Mouse (Mus musculus) induced T-regulatory cell, adult 2 months (primary cell): Measurements from ENCODE around the gene Ppp1r35.

Experiments used
- DNase-seq: peaks from one replicate; pipeline ENCODE4 v3.0.0-alpha.2; 2012; ENCODE audit warnings: low read depth

The Ppp1r35 gene

DNA sequence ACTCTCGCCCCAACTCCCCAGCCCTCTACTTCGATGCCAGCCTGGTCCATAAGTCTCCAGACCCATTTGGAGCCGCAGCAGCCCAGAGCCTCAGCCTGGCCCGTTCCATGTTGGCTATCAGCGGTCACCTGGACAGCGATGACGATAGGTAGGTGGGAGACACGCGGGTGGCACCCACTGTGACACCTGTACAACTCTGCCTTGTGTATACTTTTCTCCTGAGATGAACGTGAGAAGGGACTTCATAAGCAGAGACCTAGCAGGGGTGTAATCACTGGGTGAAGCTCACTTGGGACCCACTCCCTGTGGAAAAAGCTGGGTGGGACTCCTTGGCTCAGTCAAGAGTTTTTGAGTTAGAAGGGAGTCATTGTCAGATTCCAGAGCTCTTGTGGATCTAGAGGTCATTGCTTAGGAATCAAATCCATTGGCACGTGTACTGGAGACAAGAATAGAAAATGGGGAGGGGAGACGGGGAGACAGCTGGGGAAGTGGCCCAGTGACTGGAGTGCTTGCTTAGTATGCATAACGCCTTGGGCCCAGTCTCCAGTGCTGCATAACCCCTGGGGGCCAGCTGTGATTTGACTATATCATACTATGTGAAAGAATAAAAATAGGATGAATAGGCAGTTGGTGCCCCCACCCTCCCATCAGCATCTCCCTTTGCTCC lies 27.3 kb upstream of the Ppp1r35 start:
- DNase-seq, result no peak

DNA sequence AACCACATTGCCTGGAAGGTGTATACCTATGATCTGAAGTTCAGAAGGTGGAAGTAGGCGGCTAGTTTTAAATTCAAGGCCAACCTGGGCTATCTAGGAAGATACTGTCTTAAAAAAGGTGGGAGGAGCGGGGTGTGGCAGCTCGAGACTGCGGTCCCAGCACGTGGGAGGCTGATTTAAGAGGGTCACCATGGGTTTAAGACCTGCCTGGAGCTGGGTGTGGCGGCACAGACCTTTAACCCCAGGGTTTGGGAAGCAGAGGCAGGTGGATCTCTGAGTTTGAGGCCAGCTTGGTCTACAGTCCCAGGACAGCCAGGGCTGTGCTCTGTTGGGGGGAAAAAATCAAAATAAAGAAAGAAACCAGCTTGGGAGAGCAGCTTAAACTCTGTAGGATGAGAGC lies 26.7 kb upstream of the Ppp1r35 start:
- DNase-seq, result no peak

DNA sequence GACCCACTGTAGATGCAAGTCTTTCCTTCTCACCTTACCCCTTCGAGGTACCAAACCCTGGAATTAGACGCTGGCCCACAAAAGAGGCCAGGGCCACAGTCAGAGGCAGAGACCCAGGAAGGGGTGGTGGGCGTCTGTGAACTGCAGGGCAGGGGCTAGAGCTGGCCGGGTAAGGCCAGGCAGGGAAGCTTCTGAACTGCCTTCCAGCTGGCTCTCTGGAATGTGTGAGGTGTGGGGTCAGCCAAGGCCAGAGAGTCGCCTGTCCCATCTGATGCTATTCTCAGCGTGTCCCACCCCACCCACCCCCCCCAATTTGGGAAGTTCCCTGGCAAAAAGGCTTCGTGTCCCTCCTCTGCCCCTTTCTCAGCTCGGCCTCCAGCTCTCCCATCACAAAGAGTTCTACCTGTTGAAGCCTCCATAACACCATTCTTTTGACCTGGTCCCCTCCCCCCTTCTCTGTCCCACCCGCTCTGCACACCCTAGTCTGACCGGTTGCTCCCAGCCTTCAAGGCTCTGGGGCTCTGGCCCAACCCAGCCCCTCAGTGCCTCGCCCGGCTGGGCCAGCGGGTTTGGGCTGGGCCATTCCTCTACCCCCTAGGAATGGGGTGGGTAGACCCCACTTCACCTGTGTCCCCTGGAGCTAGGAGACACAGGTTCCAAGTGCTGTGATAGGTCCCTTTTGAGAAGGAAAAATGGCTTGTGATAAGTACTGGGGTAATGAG lies 25.4 kb upstream of the Ppp1r35 start:
- DNase-seq, result no peak

DNA sequence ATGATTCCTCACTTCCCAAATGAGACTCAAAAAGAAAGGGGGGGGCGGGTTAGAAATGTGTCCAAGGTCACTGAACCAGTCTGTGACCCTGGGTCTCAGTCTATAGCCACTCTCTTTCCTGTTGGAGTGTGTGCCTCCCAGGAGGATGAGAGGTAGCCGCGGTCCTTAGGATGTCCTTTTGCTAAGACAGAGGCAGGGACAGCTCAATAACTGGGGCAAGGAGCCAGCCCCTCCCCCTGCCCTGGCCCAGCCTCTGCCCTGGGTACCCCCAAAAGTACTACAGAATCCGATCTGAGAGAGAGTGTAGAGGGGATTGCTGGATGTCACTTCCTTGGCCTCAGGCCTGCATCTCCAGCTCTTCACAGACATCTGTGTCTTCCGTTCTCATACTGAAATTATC lies 23.2 kb upstream of the Ppp1r35 start:
- no peak for DNase-seq

DNA sequence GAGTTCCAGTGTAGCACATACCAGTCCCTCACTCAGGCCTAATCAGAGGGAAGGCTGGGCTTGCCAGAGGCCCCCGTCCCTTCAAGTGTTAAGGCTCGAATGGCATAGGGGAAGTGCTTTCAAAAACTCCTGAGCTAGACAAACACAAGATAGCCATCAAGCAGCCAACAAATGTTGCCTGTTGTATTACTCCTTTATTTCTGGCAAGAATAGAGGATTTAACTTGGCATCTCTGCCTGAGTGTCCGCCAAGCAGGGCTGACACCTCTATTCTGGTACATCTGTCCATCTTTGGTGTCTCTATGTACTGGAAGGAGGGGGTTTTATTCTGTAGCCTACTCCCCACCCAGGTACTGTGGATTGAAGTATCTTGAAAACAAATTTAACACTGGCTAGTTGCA lies 22.5 kb upstream of the Ppp1r35 start:
- no peak for DNase-seq

DNA sequence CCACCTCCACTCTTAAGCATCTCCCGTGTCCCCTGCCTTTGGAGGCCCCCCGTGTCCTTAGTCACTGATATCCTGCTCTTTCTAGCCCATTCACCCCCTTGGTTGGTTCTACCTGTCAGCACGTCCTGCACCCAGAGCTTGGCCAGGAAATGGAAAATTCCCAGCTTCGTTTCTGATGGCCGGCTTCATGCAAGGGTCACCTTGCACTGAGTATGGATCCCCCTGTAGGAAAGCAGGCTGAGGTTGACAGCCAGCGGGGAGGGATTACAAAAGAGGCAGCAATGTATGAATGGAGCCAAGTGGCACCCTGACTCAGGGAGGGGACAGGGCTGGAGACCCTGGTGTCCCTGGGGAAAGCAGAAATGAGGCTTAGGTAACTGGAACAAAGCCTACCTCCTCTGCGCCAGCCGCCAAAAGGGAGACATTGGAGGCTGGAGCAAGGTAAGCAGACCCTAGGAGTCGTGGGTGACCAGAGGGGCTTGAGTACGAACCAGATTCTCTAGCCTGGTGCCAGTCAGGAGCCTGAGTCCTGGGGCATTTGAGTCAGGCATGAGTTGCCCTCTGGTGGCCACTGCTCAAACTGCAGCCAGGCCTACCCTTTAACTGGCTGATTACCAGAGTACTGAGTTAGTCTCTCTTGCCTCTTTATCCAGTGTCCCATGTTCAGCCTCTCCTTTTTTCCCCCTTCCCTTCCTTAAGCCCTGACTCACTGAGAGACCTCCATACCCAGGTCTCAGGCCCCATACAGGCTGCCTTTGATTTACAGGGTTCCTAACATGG lies 21.6 kb upstream of the Ppp1r35 start:
- DNase-seq, result peak; percentile 92

DNA sequence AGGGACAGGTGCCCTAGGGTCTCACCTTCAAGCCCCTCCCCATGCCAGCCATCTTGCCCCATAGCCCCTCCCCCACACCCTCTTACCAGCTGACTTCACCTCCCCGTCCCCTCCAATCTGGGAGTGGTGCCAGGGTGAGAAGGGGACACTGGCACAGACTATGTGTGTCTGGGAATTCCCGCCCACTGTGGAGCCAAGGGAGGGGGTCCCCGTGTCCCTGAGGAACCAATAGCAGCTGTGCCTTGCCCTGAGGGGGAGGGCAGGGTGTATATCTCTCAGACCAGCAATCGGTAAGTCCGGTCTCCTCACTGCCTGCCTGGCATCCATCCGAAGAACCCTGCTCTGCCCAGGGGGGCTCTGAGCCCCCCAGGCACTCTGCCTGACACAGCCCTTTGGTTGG lies 20.8 kb upstream of the Ppp1r35 start:
- DNase-seq, result no peak

DNA sequence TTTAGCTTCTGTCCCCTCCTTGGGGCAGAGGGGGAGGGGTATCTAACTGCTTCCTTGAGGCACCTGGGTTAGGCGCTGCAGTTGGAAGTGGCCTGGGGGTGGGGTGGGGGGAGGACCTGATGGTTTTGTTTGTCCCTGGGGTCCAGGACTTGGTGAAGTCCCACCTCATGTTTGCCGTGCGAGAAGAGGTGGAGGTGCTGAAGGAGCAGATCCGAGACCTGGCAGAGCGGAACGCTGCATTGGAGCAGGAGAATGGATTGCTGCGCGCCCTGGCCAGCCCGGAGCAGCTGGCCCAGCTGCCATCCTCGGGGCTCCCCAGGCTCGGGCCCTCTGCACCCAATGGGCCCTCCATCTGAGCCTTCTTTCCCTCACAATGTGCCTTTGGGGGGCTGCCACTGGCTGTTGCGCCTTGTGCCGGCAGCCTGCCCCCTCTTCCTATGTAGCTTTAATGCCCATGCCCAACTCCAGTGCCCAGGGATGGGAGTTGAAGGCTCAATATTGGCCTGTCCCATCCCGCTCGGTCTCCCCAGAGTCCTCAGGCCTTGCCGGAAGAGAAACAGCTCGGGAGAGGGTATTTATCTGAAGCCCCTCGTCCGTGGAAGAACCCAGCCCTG lies 19.6 kb upstream of the Ppp1r35 start:
- no peak for DNase-seq

DNA sequence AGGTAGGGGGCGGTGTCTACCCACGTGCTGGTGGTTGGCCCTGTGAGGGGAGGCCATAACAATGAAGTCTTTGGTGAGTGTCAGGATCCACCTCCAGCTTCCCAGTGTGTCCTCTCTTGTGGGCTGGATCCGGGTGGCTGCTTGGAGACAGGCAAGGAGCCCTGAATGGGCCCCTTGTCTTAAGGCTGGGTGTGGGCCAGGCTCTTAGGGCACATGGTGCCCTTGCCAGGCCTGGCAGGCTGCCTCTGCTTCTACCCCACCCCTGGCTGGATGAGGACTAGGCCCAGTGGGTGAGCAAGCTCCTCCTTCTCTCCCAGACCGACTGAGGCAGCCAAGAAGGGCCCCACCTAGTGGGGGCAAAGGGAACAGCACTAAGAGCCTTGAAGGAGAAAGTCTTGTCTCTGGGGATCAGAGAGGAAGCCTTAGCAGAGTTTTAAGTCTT lies 18.7 kb upstream of the Ppp1r35 start:
- peak; percentile 91 for DNase-seq

DNA sequence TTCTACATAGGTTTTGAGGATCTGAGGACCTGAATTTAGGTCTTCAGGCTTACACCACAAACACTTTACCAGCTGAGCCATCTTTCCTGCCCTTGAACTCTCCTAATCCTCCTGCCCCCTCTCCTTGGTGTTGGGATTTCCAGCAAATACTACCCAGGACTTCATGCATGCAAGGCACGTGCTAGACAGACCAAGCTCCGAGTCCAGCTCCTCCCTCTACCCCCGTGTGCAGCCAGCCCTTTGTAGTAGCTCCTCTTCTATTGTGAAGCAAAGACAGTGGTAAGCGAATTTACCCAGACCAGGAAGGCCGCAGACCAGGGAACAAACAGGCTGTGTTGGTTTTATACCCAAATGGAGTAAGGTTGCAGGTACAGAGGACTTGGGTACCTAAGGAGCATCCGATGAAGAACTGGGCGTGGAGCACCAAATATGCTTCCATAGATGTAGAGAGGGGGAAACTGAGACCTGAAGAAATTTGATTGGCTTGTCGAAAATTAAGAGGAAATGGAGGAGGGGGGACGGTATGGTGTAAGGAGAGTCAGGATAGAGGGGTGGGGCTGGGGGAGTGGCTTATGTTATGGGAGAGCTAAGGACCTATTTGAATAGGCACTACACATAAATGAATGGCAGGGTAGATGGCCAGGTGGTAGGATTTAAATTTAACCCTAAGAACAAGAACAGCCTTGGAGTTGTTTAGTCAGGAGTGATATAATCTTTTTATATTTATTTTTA lies 13.9 kb upstream of the Ppp1r35 start:
- no peak for DNase-seq

DNA sequence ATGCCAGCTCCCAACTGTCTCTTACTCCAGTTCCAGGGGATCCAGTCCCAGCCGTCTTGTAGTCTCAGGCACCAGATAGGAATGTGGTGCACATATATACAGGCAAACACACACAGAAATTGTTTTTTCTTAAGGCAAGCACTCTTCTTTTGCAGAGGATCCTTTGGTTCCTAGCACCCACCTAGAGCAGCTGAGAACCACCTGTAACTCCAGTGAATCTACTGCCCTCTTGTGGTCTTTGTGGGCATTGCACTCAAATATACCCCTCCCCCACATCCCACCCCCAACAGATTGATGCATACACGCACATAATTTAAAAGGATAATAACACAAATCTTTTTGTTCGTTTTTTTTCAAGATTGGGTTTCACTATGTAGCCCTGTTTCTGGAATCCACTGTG lies 12.4 kb upstream of the Ppp1r35 start:
- DNase-seq, result peak; percentile 83

DNA sequence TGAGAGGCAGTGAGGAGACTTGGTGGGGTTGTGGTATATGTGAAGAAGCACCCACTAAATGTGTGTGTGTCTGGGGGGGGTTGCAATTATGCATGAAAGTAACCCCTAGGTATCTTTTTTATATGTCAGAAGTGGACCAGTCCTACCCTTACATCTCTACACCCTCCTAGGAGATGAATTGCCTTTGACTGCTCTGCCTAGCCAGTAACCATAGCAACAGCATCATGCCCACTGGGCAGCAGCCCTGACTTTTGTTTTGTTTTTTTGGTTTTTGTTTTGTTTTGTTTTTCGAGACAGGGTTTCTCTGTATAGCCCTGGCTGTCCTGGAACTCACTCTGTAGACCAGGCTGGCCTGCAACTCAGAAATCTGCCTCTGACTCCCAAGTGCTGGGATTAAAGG lies 10.2 kb upstream of the Ppp1r35 start:
- no peak for DNase-seq

DNA sequence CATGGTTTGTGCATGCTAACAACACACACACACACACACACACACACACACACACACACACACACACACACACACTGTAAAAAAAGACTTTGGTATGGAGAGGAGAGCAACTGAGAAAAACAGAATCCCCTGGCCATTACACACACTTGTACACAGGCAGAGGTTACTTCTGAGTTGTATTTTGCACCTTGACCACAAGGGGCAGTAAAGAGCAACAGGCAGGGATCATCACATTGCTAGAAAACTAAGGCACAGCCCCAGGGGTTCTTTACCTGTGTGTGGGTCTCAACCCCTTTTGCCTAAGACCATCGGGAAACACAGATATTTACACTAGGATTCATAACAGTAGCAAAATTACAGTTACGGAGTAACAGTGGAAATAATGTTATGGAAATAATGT lies 7.9 kb upstream of the Ppp1r35 start:
- DNase-seq, result peak; percentile 89

DNA sequence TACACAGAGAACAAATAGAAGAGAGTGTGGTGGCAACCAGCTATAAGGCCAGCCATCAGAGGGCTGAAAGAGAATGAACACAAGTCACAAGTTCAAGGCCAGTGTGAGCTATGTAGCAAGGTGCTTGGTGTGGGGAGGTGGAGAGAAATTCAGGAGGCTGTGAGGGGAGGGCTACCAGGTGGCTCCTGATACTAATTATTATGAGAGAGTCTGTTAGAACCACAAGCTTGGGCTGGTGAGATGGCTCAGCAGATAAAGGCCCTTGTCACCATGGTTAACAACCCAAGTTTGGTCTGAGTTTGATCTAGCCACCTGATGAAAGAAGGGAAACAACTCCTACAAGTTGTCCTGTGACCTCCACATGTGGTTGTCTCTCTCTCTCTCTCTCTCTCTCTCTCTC lies 5.9 kb upstream of the Ppp1r35 start:
- no peak for DNase-seq

DNA sequence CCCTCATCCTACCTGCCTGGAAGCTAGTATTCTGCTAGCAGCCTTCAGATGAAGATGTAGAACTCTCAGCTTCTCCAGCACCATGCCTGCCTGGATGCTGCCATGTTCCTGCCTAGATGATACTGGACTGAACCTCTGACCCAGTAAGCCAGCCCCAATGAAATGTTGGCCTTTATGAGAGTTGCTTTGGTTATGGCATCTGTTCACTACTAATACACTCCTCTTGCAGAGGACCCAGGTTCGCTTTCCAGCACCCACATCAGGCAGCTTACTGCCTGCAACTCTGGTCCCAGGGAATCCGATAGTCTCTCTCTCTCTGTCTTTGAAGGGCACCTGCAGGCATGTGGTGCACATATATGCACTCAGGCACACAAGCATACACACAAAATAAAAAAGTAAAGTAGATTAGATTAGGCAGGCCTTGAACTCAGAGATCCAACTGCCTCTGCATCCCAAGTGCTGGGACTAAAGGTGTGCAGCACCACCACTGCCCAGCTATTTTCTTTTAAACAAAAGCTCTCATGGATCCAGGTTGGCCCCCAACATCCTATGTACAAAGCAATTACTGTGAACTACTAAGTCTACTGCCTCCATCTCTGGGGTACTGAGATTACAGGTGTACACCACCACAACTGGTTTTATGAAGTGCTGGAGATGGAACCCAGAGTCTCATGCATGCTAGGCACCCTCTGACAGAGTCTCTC lies 2.9 kb upstream of the Ppp1r35 start:
- no peak for DNase-seq

DNA sequence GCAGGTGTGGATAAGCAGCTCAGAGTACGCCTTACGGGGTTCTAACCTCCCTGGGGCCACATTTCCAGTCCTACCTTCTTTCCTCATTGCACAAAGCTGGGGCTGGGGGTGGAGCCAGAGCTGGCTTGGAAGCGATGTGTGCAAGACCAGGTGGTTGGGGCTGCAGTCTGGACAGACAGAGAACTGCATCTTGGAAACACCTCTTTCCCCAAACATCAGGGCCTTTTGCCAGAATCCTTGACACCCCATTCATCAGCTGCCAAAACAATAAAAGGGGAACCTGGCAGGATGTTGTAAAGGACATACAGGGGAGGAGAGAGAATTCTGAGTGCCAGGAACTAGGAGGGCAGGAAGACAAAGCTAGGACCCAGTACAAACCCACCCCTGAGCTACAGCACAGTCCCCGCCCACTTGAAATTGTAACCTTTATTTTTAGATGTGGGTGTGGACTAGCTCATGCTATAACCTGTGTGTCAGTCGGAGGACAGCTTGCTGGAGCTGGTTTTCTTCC lies 2.2 kb upstream of the Ppp1r35 start:
- peak; percentile 50 for DNase-seq

DNA sequence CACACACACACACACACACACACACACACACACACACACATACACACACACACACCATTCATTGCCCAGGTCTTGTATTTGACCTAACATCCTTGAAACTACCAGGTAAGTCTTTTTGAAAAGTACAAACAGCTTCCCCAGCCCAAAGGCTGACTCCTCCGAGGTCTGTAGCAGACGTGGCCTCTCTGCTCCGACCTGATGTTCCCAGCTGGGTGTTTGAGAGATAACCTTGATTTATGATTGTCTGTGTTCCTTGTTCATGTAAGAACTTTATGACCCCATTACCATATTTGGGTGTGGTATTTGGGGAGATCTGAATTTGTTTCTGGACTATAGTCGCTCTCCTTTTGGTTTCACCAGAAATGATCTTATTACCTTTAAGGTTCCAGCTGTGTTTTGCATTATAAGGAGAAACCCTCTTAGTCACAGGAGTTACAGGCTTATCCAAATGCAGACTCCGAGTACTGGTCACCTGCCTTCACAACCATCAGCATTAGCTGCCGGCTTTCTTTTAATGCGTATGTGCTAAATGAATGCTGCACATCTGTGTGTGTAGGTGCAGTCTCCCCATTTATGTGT lies 1.3 kb upstream of the Ppp1r35 start:
- peak; percentile 18 for DNase-seq

DNA sequence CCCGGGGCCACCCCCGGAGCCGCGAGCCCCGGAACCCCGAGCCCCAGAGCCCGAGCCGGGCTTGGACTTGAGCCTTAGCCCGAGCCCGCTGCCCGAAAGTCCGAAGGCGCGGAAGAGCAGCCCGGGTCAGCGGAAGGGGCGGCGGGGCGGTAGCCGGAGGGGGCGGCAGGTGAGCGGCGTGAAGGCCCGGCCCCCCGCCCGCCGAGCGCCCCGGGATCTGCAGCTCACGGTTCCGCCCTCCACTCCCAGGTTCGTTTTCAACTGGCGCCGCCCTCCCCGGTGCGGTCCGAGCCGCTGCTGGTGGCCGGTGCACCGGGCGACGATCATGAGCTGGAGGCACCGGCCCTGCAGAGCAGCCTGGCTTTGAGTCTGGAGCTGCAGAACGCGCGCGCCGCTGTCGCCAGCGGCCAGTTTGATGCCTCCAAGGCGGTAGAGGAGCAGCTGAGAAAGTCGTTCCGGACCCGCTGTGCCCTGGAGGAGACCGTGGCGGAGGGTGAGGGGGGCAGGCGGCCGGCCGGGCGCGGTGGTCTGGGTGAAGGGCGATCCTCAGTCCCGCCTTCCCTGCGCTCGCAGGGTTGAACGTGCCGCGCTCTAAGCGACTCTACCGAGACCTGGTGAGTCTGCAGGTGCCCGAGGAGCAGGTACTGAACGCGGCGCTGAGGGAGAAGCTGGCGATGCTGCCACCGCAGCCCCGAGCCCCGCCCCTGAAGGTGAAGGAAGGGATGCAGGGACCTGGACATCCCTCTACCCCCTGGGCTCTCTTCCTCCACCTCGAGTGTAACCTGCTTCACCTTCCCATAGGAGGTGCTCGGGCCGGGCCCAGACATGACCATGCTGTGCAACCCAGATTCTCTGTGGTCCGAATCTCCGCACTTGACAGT lies 644 bp downstream of the Ppp1r35 start:
- peak; percentile 75 for DNase-seq

DNA sequence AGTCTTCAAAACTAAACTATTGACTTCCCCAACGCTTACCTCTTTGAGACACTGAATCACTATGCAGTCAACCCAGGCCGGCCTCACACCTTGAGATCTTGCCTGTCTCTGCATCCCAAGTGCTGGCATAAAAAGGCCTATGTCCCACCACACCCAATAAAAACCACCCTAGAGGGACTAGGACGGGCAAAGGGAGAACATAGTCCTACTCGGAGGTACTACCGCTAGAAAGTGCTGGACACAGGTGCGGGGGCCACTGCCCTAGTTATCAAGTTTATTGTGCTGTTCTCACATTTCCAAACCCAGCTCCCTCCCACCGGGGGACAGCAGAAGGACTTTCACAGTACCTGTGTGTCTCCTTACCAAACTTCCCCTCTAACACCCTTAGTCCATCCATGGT lies 3.0 kb downstream of the Ppp1r35 start:
- DNase-seq, result peak; percentile 11
